ENCODE assay signal across 10 mouse cellular contexts in the genomic region with DNA sequence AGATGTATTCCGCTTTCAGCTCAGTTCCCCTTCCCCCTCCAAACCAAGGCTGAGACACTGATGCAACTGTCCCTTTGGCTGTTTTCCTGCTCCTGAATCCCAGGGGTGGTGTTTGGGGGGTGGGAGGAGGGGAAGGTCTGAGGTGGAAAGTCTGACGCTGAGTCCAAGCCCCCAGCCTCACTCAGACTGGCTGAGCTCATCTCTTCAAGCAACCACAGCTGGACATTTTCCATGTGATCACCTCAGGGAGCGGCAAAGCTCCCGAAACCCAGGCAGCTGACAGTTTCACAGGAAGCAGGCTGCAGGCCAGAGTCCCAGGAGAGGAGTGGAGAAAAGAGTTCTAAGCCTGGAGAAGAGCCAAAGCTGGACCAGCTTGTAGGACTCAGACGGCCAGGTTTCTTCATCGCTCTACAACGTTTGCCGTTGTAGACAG. TPM values are rescaled to one million over a fixed set of nuclear protein-coding genes. Genes with fewer than 3 reads are reported as not detected.
DNase-seq lines count a peak whose midpoint lies in the region; ATAC-seq and TF ChIP-seq lines count a peak whose summit lies in the region.
"Had no signal": no experiment of that assay in that cellular context is flagged by ENCODE, and none has a peak within 500 bp of the region (broad histone marks: within the 10 kb centered on the region; RNA-seq: fewer than 3 reads in every experiment).

No protein-coding gene starts in this region.

- no peak for ATAC-seq in frontal cortex, adult (ENCODE audit: low TSS enrichment)

- DNase-seq in gastrocnemius, postnatal 25 days: peak; percentile 42
- DNase-seq in gastrocnemius, adult 18-20 months (ENCODE audit: low spot score): no peak
- DNase-seq in brain, embryonic 14.5 days (ENCODE audit: low read depth): peak; percentile 20
- DNase-seq in heart, postnatal 4 days: peak; percentile 72
- DNase-seq in lung, postnatal 10 days: peak; percentile 62
- no peak for DNase-seq in right cerebral cortex, postnatal 4 days
- no peak for DNase-seq in layer of hippocampus, postnatal 14 days (ENCODE audit: low spot score in 2 of 2)

- TF ChIP-seq POLR2A in brain, embryonic 14.5 days (IDR thresholded peaks at IDR 0.05; ENCODE audit: borderline replicate concordance, extremely low read depth, insufficient read depth, insufficient read length, poor library complexity, severe bottlenecking): no peak

- no peak for TF ChIP-seq CTCF in brain, embryonic 14.5 days (IDR thresholded peaks at IDR 0.05; ENCODE audit: borderline replicate concordance, extremely low read depth, insufficient read depth, insufficient read length)

RNA-seq across cellular contexts. Expression of gene Itga5, which starts 10.3 kb away (rescaled TPM):
- 10 to 100 TPM in 1 of 2 experiments, 1 to 10 TPM in 1; 9.5 to 15.2 TPM for total RNA-seq in gastrocnemius, postnatal 25 days (2021)
- 1 to 10 TPM; 6.5 to 9.1 TPM for total RNA-seq in gastrocnemius, adult 18-20 months (2021)
- 7.6 and 11.1 TPM in 2 replicates for polyA plus RNA-seq in brain, embryonic 14.5 days (2012; rRNA removed)
- total RNA-seq in heart, postnatal 4 days (2021): 100 to 1,000 TPM; 120 to 121 TPM
- 1 to 10 TPM; 3.4 to 5.8 TPM for total RNA-seq in layer of hippocampus, postnatal 14 days (2021)

RNA-seq across cellular contexts. Expression of gene Zfp385a, which starts 37.0 kb away (rescaled TPM):
- total RNA-seq in gastrocnemius, postnatal 25 days (2021): 10 to 100 TPM; 17.0 to 77.5 TPM
- total RNA-seq in gastrocnemius, adult 18-20 months (2021): 10 to 100 TPM in 1 of 2 experiments, 1 to 10 TPM in 1; 7.9 to 32.1 TPM
- polyA plus RNA-seq in brain, embryonic 14.5 days (2012; rRNA removed): 20.3 and 37.5 TPM in 2 replicates
- total RNA-seq in heart, postnatal 4 days (2021): 10 to 100 TPM; 21.9 to 22.0 TPM
- total RNA-seq in layer of hippocampus, postnatal 14 days (2021): 10 to 100 TPM; 43.2 to 44.4 TPM

RNA-seq across cellular contexts. Expression of gene Gtsf1, which starts 53.4 kb away (rescaled TPM):
- total RNA-seq in gastrocnemius, postnatal 25 days (2021): not detected
- not detected for total RNA-seq in gastrocnemius, adult 18-20 months (2021)
- polyA plus RNA-seq in brain, embryonic 14.5 days (2012; rRNA removed): not detected in 2 replicates
- total RNA-seq in heart, postnatal 4 days (2021): 1 to 10 TPM; 1.3 to 1.8 TPM
- total RNA-seq in layer of hippocampus, postnatal 14 days (2021): not detected
- total RNA-seq: hematopoietic stem cell, adult 5-6 weeks had no signal
- polyA plus RNA-seq: embryonic facial prominence, embryonic 15.5 days had no signal

Comparison
In these comparisons a context has a peak if more than half of its experiments do, and no peak if none do; other contexts are left out.
1. DNase-seq: peak in gastrocnemius, postnatal 25 days (single experiment), brain, embryonic 14.5 days (single experiment), heart, postnatal 4 days (single experiment) and lung, postnatal 10 days (single experiment); none in gastrocnemius, adult 18-20 months (single experiment), right cerebral cortex, postnatal 4 days (single experiment) and layer of hippocampus, postnatal 14 days (0 of 2).
2. RNA of gene Itga5, which starts 10.3 kb away (total RNA-seq): 120 to 121 TPM in heart, postnatal 4 days; 9.5 to 15.2 TPM in gastrocnemius, postnatal 25 days, 6.5 to 9.1 TPM in gastrocnemius, adult 18-20 months and 3.4 to 5.8 TPM in layer of hippocampus, postnatal 14 days; every median in the first group is over 4 times any median in the second.